Mouse (Mus musculus): ENCODE results near the gene Orai3.

- TF ChIP-seq CTCF (IDR thresholded peaks at IDR 0.05; ENCODE audit: extremely low read depth, insufficient read depth, insufficient read length, insufficient replicate concordance) = no peak
- TF ChIP-seq POLR2A (IDR thresholded peaks at IDR 0.05; ENCODE audit: low read depth, low read length) = no peak
Observed at GRCm38 (mm10) chr7:127822494-127822893, 52.9 kb downstream of the Orai3 start.
